Mouse (Mus musculus) liver, embryonic 14.5 days (tissue): Measurements from ENCODE around the gene Dagla.

ENCODE experiments used
- CTCF ChIP-seq: IDR thresholded peaks from 2 replicates; pipeline ENCODE4 v1.5.1; 2016; ENCODE audit warnings: antibody characterized with exemption, low read depth, control low read depth
- EP300 ChIP-seq: IDR thresholded peaks from 2 replicates; pipeline ENCODE4 v1.6.1; 2016; ENCODE audit warnings: antibody characterized with exemption, low read depth

- TF ChIP-seq EP300: no peak
- TF ChIP-seq CTCF: no peak
Measured at GRCm38 (mm10) chr19:10279668-10280067, 25.0 kb downstream of the Dagla start.
